Mouse (Mus musculus) urinary bladder, postnatal 4 days (tissue): ENCODE measurements around the gene Tmem171.

Experiments
- DNase-seq, 2 experiments: peaks; one replicate each; pipeline ENCODE4 v3.0.0; 2021 to 2022; ENCODE audit warnings: low spot score in 2 of 2

The Tmem171 gene

DNA sequence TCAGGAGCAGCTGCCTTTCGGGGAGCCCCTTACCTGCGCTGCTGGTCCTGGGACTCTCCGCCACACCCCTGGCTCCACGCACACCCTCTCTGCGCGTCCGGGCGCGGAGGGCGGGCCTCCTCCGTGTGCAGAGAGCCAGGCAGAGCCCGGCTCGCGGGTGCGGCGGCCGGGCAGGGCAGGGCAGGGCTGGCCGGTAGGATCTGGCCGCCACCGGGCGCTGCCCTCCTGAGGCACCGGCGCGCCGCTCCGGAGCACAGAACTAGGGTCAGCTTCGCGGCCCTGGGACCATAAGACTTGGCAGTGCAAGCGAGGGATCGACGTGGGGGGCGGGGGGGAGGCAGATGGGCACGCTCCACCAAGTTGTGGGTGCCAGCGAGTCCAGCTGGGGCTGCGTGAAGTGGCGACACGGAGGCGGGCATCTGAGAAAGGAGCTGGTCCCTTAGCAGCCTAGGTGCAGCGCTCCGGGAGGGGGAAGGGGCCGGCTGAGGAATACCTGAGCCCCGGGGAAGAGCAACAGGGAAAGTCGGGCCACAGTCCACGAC is at the start of gene Tmem171:
Gene Tmem171, minus strand, starts transcription at position 62 of the 542 bp plus-strand sequence.
- DNase-seq, result no peak

DNA sequence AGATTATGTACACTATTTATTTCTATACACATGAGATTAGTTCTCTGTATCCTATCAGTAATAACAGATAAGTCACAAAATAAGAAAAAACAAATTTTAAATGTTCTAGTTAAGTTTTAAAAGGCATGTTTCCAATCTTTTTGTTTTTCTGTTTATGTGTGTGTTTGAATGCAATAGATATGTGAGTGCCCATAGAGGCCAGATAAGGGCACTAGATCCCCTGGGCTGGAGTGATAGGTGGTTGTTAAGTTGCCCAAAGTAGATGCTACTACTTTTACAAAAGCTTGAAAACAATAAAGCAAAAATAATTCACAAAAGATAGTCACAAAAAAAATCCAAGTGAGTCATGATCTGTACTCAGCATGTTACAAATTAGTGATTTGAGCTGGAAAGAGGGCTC is 49.2 kb upstream of the Tmem171 start:
- DNase-seq, result no peak

DNA sequence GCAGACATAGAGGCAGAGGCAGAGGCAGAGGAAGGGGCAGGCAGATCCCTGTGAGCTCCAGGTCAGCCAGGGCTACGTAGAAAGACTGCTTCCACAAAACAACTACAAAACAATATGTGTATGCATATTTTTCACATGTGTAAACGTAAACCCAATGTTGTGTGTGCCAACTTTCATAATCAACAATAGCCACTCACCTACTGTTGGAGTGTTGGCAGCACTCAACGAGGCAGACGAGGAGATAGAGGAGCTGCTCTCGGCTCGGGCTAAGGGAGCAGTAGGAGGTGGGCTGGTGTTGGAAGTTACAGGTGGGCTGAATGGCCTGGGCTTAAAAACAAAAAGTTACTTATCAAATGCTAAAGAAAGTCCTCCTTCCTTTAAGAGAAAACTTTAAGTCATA is 48.6 kb upstream of the Tmem171 start:
- no peak for DNase-seq

DNA sequence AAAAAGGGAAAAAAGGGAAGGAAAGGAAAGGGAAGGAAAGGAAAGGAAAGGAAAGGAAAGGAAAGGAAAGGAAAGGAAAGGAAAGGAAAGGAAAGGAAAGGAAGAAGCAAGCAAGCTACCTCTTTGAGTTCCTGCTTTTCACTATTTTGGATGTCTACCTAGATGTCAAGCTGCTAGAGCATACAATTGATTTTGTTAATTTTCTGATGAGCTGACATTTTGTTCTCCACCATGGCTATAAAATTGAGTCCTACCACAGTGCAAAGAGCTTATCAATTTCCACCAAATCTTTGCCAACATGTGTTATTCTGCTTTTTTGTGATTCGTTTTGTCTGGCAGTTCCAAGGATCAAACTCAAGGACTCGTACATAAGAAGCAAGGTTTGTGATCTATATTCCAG is 43.6 kb upstream of the Tmem171 start:
- DNase-seq, result no peak

DNA sequence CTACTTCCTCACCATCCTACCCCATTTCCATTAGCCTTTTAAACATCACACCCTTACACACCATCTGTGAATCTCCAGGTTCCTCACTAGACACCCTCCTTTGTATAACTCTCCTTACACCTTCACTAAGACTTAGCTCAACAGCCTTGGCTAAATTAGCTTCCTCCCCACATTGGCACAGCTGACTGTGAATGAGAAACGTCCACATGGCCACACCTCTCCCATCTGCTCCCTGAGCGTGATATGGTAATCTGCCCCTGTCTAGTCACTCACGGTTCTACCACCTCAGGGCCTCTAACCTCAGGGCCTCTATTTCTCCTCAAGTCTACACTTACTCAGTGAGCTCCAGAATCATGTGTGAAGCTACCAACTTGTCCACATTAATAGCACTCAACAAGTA is 38.7 kb upstream of the Tmem171 start:
- no peak for DNase-seq

DNA sequence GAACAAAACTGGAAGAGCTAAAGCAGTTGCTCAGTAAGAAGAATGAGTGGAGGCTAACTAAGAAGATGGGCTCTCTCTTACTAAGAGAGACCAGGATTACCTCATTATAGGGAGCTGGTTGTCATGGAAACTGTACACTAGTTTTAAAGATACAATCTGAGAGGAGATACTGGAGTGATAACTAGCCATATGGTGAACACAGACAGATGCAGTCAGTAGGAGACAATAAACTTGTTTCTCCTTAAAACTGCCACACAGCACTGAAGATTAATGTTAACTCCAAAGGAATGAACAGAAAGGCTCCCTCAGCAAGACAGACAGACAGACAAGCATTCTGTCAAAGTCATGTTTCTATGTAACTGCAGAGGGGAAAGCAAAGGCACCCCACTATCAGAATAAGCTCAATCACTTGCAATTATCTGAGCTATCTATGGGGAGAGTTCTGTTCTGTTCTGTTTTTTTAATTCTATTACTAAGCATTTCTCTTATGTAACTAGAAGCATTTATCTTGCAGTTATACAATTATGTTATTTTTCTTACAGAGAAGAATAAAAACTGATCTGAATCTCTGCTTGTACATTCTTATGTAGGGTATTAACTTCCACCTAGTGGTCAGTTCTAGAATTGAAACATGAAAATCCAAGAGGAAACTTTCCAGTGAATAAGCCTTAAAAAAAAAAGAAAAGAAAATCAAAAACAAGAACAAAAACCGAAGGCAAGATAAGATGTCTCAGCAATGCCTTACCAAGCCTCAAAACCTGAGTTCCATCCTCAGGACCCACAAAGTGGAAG is 34.8 kb upstream of the Tmem171 start:
- no peak for DNase-seq

DNA sequence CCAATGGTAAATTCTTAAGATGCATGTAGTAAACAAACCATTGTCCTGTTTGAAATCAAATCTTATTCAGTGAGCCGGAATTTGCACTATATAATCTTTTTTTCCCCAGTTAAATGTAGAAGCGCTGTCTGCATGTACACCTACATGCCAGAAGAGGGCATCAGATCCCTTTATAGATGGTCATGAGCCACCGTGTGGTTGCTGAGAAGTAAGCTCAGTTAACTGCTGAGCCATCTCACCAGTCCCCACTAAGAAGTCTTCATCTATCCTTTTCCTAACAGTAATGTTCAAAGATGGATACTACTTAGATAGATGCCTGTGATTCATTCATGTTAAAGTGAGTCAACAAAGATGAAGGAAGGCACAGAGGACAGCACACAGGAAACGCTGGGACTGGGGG is 31.9 kb upstream of the Tmem171 start:
- DNase-seq, result no peak

DNA sequence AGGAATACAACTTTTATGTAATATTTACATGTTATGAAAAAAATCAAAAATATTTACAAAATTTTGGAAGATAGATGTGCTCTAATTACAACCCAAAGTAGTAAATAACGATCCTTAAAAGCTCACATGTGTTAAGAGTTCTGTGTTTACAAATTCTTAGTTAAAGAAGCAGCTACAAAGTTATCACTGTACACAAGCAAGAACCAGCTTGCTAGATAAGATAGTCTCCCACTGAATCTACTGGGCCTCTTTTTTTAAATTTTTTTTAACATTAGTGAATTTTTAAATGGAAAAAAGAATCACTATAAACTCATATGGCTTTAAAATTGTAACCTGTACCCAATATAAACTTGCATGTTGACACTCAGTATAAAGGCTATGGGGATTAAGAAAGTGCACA is 28.8 kb upstream of the Tmem171 start:
- no peak for DNase-seq

DNA sequence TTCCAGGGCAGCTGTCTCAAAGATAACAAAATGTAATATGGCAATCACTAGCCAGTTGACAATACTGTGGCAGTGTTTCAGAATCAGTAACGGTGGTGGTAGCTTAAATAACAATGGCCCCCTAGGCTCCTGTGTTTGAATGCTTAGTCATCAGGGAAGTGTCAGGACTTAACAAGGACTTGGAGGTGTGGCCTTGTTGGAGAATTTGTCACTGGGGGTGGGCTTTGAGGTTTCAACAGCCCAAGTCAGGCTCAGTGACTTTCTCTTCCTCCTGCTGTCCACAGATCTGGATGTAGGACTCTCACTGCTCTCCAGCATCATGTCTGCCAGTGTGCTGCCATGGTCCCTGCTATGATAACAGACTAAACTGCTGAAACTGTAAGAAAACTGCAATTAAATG is 27.7 kb upstream of the Tmem171 start:
- DNase-seq, result no peak

DNA sequence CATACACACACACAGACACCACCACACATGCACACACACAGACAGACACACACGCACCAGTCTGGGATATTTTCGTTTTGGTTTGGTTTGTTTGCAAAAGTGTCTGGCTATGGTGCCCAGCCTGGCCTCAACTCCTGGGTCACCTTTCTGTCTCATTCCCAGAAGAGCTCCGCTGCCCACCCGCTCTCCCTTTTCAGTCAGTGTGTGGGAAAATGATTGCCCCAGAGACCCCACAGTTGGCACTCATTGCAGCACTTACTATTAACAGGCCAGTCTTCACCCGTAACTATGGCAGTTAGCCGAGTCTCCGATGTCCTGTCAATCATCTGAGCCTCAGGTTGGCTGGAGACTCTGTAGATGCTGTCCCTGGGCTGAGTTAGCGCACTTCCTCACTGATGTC is 21.5 kb upstream of the Tmem171 start:
- peak in 1 of 2 experiments; percentile 11 for DNase-seq

DNA sequence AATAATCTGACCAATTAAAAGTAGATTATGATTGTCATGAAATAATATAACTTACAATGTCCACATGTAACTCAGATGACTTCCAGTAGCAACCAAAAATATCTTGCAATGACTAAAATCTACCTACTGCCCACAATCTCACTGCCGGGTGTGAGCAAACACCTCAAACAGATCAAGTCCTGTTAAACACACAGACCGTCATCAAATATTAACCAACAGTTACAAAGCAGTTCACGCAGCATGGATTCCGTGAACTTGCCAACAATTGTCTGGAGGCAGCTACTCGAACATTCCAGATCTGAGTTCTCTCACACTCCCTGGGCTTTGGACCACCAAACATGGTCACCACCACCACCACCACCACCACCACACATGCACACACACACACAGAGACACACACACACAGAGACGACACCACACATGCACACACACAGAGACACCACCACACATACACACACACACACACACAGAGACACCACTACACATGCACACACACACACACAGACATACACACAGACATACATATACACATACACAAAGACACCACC is 20.9 kb upstream of the Tmem171 start:
- DNase-seq, result peak in 1 of 2 experiments; percentile 12

DNA sequence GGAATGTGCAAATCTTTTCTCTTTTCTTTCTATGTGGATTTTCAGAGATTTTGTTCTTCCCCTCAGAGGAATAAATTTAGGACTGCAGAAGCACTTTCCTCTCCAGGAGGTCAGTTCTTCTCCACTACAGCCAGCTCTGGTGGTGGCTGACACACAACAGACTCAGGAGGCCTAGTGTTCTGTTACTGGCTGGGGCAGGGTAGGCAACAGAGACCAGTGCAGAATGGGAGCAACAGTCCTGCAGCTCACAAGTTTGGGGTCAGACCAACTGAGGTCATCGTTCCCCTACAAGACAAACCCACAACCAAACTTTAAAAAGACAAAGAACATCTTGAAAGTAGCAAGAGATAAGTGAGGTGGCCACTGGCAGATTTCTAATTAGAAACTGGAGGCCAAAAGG is 16.0 kb upstream of the Tmem171 start:
- DNase-seq, result no peak

DNA sequence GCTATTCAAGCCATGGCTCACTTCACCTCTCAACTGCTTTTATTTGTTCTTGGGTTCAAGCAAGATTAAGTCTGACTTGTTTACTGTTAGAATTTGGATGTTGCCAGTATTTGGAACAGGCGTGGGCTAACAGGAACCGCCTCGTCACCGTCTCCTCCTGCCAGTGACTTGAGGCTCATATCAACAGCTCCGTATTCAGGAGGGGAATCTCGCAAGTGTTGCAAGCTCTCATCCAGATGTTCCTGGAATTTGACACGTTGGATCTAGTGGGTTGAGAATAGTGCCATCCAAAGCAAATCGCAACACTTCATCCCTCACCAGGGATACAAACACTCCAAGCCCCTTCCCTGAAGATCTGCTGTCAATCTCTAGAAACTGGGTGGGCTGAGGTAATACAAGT is 15.6 kb upstream of the Tmem171 start:
- no peak for DNase-seq

DNA sequence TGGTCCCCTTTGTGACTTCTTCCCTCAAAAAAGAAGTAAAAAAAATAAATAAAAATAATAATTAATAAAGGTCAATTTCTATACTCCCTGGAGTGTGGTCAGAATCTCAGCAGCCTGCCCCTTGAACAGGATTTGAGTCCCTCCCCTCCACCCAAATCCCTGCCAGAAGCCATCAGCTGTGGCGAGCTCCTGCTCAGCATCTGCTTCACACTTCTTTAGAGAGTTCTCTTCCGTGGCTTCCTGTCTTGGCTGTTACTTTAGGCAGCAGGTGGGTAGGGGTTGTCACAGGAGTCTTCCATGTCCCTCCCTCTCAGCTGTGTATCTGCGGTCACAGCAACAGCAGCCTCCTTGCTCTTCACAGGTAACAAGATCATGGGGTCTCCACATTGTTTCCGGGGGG is 10.9 kb upstream of the Tmem171 start:
- DNase-seq, result peak in 1 of 2 experiments; percentile 47

DNA sequence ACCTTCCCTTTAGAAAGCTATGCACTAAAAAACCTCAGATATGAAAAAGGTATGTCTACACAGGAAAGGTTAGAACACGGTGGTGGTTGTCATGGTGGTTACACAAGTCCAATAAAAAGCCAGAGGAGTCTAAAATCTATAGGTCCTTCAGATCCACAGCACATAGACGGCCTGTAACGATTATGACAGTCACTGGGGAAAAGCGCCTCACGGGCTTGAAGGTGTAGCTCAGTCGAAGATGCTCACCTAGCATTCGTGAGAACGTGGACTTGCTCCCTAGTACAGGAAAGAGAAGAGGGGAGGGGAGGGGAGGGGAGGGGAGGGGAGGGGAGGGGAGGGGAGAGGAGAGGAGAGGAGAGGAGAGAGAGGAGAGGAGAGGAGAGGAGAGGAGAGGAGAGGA is 9.2 kb upstream of the Tmem171 start:
- DNase-seq, result peak in 1 of 2 experiments; percentile 26

DNA sequence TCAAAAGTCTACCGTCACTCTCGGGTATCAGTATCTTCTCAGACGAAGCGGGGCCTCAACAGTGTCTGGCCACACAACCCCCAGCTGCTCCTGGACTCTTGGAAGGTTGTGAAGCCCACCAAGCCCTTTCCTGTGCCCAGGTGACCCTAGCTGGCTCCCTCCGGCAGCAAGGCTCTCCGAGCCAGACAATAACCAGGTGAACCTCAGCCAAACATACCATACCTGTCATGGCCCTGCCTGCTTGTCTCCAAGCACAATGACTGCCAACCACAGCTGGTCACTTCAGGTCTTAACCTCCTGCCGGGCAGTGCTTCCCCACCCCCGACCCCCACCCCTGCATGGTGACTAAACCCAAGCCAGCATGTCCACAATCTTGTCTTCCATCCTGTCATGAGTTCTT is 7.7 kb upstream of the Tmem171 start:
- DNase-seq, result peak in 1 of 2 experiments; percentile 55

DNA sequence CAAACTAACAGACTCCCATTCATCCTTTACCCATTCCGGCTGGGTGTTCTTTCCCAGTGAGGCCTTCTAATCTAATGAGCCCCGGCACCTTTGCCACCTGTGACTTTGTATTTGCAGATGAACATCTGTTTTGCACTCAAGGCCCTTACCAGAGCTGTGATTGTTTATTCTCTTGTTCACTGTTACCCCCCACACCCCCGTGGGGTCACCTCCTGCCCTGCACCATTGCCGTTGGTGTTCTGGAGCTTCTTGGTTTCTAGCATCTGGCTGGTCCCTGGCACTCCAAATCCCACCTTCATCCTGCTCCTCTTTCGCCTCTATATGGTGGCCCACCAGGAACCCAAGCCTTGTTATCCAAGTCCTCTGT is 6.7 kb upstream of the Tmem171 start:
- DNase-seq, result peak in 1 of 2 experiments; percentile 53

DNA sequence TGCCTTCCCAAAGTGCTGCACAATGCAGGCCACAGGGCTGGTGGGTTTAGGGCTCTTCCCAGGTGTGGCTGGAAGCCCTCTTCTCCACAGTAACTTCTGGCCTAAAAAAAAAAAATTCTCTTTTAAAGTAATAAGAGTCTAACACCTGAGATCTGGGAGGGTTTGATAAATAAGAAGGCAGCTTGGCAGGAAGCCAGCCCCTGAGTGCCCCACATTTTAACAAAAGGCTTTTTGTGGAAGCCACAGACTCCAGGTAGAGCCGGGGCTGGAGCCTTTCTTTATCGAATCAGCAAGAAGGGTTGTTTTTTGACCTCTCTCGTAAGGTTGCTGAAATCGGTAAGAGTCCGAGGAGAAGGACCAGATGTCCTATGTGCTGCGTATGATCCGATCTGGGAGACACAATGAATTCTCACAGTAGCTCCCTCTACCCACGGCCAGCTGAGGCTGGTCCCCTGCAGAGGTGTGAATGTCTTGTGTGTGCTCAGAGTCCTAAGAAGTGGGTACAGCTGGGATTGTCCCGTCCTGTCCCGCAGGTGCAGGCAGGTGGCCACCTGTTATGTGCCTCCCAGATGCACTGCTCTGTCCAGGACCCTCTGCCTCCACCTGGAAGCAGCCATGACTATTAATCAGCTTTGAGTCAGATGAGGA is 6.2 kb upstream of the Tmem171 start:
- DNase-seq, result peak in 1 of 2 experiments; percentile 57

DNA sequence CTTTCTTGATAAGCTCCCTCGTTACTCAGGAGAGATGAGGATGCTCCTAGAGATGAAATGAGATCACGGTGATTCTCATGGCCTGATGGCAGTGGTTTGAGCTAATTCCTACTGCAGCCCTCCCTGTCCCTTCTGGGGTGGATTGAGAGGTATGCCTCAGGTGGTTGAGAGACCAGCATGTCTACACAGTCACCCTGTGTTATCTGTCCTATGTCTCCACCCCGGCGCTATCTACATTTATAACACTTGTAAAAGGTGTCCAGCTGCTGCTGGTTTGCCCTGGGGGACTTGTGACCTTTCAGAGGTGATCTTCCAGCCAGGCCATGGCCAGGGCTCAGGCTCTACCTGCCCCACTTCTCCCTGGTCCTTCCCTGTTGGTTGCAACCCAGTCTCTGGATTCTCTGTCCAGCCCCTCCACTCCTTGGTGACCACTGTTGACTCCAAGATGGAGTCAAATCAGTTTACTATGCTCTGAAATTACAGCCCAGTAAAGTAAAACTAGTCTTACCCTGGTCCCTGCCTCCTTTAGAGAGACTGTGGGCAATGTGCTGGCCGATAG is 5.4 kb upstream of the Tmem171 start:
- DNase-seq, result peak in 1 of 2 experiments; percentile 52

DNA sequence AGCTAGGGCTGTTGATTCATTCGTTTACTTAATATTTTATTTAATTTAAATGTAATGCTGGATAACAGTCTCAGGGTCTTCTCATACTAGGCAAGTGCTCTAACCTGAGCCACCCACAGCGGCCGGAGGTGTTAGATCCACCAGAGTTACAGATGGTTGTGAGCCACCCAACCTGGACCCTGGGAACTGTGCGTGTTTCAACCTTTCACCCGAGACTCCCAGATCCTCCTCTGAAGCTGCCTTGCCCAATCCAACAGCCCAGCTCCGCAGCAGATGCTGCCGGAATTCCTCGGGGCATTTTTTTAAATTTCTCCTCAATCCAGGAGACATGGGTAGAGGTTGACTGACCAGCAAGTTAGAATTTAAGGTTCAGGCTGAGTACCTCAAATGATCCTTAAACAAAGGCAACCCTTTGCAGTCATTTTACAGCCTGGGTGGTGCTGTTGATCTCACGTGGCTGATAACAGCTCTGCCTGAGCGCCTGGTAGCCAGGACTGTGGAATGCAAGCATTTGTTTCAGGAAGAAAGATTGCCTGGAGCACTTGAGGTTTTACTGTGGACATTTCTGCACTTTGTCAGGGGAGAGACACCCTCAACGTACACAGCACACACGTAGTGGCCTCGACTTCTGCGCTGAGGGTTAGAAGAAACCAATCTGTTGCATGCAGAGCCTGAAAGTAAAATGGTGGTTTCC is 4.6 kb upstream of the Tmem171 start:
- DNase-seq, result peak in 1 of 2 experiments; percentile 47

DNA sequence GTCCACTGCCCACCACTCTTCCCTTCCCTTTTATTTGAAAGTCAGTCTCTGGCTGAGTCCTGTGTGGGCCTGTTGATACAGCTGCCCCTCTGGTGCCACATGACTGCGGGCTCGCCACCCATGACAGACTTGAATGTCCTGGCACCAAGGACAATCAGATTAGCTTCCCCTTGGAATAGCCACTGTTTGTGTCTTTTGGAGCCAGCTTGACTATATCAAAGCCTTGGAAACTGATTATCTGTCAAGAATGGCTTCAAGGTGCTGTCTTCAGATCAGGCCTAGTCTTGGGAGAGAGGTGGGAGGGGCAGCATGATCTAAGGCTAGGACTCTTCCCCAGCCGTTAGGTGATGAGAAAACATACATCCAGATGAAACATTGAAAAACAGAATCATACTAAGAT is 2.1 kb upstream of the Tmem171 start:
- no peak for DNase-seq

DNA sequence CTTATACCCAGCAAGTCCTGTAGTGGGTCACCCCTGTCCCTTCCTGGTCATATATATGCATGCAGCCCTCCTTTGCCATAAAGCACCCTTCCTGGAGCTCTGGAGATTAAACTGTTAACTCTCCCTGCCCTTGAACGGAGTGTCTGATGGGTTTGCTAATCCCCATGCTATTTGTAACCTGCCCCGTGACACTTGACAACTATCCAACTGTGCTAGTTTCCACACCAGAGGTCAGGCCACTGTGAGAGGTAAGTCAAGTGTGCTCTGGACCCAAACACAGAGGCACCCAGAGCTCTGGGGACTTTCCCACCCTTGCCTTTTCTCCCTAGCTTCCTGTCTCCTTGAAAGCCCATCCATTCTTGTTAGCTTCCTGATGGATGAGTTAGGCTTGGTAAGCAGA is 912 bp upstream of the Tmem171 start:
- DNase-seq, result no peak
